Mouse (Mus musculus): ENCODE results near the gene Itga5. TPM values are rescaled to one million over a fixed set of nuclear protein-coding genes. Genes with fewer than 3 reads are reported as not detected.

The Itga5 gene
- total RNA-seq, 2 experiments from 2014 or later, result 48.1 to 48.2 TPM

DNA sequence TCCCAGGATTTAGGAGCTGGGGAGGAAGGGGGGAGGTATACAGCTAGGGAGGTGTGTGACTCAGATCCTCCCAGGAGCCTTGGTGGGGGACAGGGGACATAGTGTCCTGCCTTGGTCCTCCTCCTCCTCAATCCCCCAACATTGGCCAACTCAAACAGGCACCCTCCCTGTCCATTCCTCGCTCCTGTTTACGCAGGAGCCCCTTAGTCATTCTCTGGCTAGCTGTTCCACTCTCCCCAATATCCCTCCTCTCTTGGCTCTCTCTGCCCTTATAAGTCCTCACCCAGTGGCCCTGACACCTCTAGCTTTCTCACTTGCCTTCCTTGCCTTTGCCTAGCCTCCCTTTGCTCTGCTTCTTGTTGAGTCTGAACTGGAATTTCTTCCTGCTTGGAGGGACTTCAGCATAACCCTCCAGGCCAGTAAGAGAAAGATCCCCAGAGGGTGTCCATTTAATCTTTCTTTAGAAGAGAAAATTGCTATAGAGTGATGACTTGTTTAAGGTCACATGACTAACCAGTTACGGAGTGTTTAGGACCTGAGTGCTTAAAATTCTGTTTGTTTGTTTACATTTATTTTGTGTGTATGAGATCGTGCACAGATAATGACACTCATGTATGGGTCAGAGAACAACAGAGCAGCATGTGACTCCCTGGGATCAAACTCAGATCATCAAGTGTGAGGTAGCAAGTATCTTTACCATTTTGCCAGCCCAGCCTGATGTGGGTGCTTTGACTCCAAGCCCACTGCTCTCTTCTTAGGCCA, 1.8 kb upstream of the Itga5 start:
- peak; percentile 51 for DNase-seq (ENCODE audit: low spot score)
- intact Hi-C loops (cut with DNase I), result no loop called here

DNA sequence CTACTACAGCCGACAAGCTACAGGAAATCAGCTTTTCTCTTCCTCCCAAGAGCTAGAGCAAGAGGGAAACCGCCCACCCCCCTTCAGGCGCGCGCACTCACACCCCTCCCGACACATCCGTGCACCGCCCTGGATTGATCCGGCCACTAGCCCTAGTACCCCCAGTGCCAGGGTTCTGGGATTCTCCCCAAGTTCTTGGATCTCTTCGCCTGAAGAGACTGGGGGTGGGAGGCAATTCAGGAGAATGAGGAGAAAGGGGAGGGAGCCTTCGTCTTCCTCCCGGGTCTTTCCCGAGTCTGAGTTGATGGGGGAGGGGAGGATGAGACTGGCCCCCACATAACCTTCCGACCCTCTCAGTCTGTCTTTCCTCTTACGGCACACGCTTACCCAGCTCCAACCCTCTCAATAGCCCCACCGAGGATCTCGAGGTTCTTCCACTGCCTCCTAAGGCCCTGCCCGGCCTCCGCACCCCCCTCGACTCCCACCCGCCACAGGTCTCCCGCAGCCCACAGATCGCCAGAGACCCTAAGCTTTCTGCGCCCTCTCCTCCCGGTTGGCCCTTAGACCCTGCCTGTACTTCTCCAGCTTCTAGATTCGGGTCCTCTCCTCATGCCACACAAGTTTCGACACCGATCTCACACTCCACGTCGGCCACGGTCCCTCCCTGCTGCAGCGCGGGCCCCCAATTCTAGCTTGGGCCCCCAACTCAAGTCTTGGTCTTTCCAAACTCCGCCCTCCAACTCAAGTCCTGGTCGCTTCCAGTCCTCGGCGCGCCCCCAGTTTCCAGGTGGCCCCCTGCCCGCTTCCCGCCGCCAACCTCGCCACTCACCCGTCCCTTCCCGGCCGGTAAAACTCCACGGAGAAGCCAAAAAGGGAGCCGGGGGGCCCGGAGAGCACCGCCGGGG, 840 bp downstream of the Itga5 start:
- intact Hi-C loops (cut with DNase I), result no loop called here
- DNase-seq (ENCODE audit: low spot score), result no peak

DNA sequence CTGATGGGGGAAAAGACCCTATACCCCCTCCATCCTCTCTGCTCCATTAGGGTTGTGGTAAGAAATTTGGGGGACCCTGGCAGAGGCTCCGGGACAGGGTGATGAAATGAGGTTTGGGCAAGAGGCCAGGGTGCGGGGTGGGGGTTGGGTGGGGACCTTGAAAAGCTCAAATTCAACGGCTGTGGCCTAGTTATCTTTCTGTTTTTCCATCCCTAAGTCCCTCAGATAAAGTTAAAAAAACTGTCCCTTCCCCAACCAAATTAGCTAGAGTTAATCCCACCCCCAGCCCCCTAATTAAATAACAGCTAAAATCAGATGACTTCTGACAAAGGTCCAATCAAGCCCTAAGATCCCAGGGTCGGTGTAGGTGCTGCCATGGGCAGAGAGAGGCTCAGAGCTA, 1.8 kb downstream of the Itga5 start:
- intact Hi-C loops (cut with DNase I), result no loop called here
- no peak for DNase-seq (ENCODE audit: low spot score)

DNA sequence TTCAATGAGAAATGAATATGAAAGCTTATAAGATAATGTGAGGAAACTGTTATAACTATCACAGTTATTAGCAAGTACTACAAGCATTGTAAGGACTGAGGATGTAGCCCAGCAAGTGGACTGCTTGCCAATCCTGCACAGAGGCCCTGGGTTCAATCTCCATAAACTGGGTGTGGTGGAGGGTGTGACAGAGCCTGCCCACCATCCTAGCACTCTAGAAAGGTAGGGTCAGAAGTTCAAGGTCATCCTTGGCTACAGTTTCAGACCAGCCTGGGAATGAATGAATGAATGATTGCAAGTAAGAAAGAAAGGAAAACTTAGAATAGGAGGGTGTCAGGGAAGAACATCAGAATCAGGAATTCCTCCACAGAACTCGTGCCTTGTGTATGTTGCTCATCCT, 2.8 kb downstream of the Itga5 start:
- no peak for DNase-seq (ENCODE audit: low spot score)
- intact Hi-C loops (cut with DNase I), result no loop called here

DNA sequence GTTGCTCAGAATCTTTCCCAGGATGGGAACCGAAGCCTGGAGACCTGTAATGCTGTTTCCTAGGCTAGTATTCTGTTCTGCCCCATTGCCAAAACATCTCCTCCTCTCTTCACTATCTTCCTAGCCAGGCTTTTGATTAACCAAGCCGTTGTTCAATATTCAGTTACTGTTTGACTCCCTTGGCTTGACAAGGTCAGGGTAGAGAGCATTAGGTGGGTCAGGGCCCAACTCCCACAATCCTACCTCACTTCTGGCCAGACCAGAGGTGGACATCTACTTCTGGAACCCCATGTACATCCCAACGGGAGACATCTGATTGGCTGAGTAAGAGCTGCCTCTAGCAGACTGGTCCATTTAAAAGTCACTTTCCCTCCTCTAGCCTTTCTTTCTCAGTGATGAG, 3.6 kb downstream of the Itga5 start:
- no peak for DNase-seq (ENCODE audit: low spot score)
- intact Hi-C loops (cut with DNase I), result no loop called here

DNA sequence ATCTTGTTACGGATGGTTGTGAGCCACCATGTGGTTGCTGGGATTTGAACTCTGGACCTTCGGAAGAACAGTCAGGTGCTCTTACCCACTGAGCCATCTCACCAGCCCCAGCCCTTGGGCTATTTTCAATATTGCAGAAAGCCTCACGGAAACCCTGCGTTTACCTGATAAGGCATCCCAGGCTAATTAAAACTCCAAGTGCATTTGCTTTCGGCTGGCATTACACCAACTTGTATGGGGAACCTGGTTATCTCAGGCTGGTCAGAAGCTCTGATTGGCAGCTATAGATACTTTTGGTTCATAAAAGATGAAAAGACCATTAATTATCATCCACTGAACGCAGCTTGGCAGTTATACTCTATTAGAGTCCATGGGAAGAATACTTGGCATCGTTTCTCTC, 4.2 kb downstream of the Itga5 start:
- intact Hi-C loops (cut with DNase I), result no loop called here

DNA sequence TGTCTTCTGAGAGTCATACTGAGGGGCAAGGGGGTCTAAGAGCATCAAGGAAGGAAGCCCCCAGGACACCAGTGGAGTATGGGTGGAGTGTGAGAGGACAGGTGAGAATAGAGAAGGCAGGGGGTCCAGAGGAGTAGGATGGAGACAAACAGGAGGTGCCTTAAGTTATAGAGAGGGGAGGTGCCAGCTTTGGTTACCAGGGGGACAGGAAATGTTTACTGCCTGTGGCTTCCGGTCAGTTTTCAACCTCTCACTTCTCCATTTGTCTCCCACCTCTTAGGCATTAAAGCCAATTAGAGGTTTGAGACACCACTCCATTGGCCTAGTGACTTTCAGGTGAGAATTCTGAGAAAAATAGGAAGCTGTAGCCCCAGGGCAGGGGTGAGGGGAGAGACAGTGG, 5.3 kb downstream of the Itga5 start:
- intact Hi-C loops (cut with DNase I), result no loop called here

More for the DNA sequence above, 4.2 kb downstream of the Itga5 start:
- DNase-seq (ENCODE audit: low spot score), result no peak

DNA sequence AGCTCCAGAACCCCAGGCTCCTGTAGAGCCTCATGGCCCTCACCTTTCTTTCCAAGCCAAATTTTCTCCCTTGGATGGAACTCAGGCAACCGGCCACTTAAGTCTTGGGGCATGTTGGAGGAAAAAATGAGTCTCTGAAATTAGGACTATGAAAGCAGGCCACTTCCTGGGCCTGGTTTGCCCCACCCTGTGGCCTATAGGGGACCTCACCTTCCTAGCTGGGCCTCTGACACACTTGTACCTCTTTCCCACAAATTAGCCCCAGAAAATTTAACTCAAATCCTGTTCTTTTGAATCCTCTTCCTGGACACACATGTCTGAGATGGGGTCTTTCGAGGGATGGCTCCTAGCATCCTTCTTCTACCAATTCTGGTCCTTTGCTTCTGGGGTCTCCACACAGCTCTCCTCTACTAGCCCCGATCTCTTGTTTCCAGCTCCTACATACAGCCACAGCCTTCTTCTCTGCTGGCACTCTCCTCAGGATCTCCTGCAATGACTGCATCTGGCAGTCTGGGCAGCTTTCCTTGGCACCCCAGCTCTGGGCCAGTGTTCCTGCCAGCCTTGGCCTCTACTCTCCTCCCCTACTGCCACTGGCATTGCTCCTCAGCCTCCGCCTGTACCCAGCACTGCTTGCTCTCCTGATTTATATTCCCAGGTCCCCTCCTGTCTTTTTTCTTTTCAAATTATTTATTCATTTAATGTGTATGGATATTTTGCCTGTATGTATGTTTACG, 6.5 kb downstream of the Itga5 start:
- peak; percentile 52 for DNase-seq (ENCODE audit: low spot score)
- intact Hi-C loops (cut with DNase I), result no loop called here

More for the DNA sequence above, 5.3 kb downstream of the Itga5 start:
- no peak for DNase-seq (ENCODE audit: low spot score)

DNA sequence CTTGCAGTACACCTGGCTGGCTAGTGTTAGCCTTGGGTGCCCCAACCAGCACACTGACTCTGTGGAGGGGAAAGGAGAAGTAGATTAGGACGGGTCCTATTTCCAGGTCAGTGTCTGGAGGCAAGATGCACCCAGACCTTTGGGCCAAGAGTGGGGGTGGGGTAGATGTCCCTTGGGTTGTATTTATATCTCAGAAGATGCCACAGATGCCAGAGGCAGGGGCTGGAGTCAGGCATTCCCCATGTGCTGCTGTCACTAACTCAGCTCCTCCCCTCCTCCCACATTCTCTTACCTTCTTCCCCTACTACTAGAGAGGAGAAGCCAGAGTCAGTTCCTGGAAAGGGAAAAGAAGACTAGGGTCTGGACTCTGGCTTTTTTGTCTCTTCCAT, 7.4 kb downstream of the Itga5 start:
- no peak for DNase-seq (ENCODE audit: low spot score)

DNA sequence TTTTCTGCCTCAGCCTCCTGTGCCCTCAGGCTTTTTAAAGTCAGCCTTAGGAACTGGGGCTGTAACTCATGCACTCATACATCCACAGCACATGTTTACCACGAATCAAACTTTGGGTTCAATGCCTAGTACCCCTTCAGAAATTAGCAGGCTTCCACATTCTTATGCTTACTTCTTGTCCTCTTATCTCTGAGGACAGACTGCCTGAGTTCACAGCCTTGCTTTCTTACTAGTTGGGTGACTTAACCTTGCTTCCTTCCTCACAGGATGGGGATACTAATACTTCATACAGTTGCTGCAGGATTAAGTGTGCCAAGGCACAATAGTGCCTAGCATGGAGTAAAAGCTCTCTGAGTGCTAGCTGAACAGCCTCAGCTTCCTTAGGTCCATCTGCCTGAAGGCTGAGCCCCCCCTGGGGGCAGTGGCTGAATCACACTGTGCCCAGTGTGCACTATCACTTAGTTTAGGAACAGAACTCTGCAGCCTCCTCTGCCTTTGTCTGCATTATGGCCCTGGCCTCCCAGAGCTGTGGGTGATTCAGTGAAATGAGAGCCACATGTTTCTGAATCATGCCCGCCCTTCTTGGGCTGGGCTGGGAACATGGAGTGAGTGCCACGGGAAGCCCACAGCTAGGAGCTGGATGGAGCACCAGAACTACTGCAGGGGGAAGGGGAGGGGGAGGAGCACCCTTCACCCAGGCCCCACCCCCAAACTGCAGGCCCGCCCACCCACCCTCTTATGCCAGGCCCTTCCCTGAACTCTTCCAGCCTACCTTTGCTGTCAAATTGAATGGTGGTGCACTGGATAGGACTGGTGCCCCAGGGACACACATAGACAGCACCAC, 8.1 kb downstream of the Itga5 start:
- no peak for DNase-seq (ENCODE audit: low spot score)
- intact Hi-C loops (cut with DNase I), result no loop called here

More for the DNA sequence above, 7.4 kb downstream of the Itga5 start:
- intact Hi-C loops (cut with DNase I), result no loop called here

DNA sequence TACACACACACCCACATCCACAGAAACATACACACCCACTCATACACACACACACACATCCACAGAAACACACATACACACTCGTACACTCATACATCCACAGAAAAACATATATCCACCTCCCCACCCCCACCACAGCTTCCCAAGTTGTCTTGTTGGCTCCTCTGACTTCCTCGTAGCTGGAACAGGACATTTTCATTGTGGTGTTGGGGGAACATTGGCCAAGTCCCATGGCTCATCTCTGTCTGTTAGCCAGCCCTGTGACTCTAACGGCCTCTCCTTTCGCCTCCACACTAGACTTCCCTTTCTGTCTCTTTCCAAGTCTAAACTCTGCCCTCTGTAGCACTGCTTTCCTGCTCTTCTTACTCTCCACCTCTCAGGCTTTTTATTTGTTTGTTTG, 8.7 kb downstream of the Itga5 start:
- DNase-seq (ENCODE audit: low spot score), result no peak
- intact Hi-C loops (cut with DNase I), result no loop called here

DNA sequence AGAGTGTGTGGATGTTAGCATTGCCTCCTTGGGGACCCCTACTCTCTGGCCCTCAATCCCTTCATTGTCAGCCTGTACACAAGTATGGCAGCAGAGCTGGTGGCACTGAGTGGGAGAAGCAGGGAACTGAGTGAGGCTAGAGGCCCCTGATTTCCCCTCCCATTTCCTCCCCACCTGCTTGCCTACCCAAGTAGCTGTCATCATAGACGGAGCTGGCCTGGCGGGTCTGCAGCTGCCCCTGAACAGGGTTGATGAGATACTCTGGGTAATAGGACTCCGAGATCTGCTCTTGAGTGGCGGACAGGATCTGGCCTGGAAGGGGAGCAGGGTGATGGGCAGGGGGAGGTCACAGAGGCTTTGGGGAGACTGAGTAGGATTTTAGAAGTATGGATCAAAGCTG, 10.4 kb downstream of the Itga5 start:
- intact Hi-C loops (cut with DNase I), result no loop called here
- DNase-seq (ENCODE audit: low spot score), result no peak

DNA sequence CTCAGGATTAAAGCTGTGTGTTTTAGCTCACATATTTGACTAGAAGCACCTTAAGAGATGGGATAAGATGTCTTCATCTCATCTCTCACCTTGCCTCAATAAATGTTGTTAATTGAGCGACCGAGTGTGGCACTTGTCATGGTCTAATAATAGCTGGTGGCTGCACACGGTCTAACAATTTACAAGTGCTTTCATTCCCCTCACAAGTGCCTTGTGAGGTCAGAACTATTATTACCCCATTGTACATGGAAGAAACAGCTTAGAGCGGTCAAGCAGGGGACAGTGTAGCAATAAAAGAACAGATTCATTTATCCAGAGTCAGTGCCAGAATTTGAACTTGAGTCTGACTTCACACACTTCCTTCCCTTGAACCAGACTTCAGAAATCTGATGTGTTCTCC, 11.1 kb downstream of the Itga5 start:
- intact Hi-C loops (cut with DNase I), result no loop called here

DNA sequence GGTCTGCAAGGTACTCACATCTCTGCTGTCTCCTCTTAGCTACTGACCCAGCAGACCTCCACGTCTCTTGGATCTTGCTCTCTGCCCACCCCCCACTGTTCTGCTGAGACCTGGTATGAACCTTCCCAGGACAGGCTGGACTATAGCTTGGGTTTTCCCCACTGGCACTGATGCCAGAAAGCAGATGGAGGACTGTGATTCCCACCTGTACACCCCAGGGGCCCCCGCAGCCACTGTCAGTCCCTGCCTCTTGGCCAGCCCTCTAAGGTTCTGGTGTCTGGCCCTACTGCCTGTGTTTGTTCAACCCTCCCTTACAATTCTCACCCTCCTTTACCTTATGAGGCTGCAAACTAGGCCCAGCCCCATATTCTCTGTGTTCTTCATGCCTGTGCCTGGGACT, 11.9 kb downstream of the Itga5 start:
- intact Hi-C loops (cut with DNase I), result no loop called here
- no peak for DNase-seq (ENCODE audit: low spot score)

More for the DNA sequence above, 11.1 kb downstream of the Itga5 start:
- no peak for DNase-seq (ENCODE audit: low spot score)

DNA sequence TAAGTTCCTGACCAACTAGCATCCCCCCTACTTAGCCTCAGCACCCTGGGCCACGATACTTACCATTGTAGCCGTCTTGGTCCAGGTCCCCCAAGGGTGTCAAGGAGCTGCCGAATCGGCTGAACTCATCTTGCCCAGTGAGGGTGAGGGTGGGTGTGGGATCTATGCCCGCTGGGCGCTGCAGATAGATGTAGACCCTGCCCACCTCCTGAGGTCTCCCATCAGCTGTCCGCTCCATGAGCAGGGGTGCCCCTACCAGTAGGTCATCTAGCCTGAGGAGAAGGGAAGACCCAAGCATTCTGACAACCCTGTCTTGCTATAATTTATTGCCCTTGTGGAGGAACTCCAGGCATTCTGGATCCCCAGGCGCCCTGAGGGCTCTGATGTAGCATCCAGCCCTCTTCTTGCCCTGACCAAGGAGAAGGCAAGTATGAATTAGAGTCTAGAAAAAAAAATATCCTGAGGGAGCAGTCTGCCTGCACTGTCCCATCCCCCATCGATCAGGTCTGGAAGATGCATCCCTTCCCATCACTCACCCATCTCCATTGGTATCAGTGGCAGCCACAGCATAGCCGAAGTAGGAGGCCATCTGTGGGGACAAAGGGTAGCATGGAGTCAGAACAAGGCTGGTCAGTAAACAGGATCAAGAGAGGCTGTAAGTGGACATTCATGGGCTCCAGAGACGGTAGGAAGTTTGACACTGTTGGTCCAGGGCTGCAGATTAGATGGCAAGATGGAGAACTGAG, 12.9 kb downstream of the Itga5 start:
- intact Hi-C loops (cut with DNase I), result no loop called here

DNA sequence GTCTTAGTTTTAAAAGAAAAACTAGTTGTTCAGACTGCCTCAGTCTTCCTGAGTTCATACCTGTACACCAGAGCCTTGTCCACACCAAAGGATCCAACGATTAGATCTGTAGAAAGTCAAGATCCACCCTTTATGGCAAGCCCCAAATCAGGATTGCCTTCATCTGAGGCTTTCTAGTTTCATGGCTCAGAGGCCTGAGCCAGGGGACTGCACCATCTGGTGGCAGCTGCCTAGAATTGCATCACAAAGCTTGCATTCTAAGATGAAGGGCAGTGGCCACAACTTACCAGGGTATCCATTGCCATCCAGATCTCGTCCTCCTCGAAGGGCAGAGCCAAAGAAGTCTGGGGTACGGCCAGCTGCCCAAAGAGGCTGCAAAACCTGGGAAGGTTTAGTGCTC, 13.7 kb downstream of the Itga5 start:
- DNase-seq (ENCODE audit: low spot score), result no peak
- intact Hi-C loops (cut with DNase I), result no loop called here

More for the DNA sequence above, 12.9 kb downstream of the Itga5 start:
- DNase-seq (ENCODE audit: low spot score), result no peak

DNA sequence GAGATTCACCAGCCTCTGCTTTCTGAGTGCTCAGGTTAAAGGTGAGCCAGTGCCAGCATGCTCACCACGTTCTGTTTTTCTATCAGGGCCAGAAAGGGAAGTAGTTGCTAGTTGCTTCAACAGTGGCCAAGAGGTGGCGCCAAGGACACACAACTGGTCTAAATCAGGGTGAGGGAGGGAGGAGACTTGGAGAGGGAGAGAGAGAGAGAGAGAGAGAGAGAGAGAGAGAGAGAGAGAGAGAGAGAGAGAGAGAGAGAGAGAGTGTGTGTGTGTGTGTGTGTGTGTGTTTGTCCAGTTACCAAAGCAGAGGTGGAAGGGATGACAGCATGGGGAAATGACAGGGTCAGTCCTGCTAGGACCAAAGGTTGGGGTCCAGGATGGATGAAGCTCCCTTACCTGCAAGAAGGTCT, 19.3 kb downstream of the Itga5 start:
- intact Hi-C loops (cut with DNase I), result loop anchor here (1.0 kb wide), 1 partner anchor 41 kb away; no protein-coding TSS in a partner anchor
- DNase-seq (ENCODE audit: low spot score), result no peak

DNA sequence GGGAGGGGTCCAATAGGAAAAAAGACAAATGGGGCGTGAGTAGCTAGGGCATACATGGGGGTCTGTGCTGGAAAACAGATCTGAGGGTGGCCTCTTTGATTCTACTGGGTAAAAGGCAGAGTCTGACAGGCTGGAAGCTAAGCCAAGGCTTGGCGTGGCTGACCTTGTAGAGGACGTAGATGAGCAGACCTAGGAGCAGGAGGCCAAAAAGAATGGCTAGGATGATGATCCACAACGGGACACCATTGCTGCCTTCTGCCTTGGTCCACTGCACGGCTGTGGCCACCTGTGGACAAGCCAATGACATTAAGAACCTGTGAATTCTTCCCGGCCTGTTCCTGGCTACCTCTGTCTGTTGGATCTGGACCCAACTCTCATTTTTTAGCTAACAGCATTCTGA, 20.8 kb downstream of the Itga5 start:
- no peak for DNase-seq (ENCODE audit: low spot score)
- intact Hi-C loops (cut with DNase I), result no loop called here

DNA sequence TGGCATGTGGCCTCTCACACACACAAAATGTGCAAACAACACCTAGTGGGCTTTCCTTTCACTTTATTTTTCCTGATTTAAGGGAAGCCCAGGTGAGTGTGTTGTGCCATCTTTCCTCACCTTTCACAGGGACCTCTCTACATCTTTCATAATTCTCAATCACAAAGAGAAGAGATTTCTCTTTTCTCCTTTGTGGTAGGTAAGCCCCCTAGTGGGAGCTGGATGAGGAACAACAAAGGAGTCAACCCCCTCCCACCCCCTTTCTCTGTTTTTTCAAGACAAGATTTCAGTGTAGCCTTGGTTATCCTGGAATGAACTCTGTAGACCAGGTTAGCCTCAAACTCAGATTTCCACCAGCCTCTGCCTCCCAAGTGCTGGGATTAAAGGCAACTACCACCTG, 23.0 kb downstream of the Itga5 start:
- intact Hi-C loops (cut with DNase I), result no loop called here
- DNase-seq (ENCODE audit: low spot score), result no peak
